Mouse (Mus musculus): ENCODE data around the gene Olfr520.

Olfr520 gene

DNA sequence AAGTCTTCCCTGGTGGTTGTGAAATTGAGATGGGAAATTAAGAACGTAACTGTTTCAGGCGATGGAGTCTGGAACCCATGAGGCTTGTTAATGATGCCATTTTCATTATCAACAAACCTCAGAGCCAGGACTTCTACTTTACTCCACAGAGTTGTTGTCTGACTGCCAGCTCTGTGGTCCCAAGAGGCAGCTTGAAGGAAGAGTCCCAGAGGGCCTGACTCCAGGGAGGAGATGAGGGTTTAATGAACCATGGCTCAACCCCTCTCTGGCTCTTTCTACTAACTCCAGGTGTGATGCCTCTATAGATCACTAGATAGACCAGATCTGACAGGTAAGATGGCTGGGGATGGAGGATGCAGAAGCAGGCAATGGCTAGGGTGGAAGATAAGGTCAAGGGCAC is at the start of gene Olfr520:
TSS of gene Olfr520 (plus strand) at position 301 of the 400 bp plus-strand sequence.
- in situ Hi-C loops (cut with MboI, MseI): loop anchor here in 1 of 2 experiments (5.0 kb wide), 1 partner anchor 52 kb away; no protein-coding TSS in a partner anchor

- in situ Hi-C loops (cut with MboI, MseI): no loop called here
Observed at GRCm38 (mm10) chr7:99680771-99681170, 49.3 kb upstream of the Olfr520 start.

GRCm38 (mm10) chr7:99684086-99684485 is 46.0 kb upstream of the Olfr520 start:
- in situ Hi-C loops (cut with MboI, MseI): no loop called here

DNA sequence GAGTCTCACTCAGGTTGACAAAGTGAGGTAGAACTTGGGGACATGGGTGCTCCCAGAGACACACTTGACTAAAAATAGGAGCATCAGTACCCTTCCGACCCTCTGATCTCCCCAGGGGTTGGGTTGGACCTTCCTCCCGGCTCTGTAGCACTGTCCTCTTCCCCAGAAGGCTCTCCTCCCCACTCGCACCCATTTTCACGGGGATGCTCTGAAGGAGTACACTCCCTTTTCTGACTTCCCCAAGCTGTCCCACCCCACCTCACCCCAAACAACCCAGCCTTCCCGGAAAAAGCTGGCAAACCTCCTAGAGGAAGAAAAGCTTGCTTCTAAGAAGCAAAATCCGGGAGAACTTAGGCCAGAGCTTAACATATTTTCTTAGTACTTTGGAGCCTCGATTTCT is 39.3 kb upstream of the Olfr520 start:
- in situ Hi-C loops (cut with MboI, MseI): loop anchor here in 1 of 2 experiments (10.0 kb wide), 1 partner anchor 336 kb away; the partner anchor contains the start of gene Serpinh1

- in situ Hi-C loops (cut with MboI, MseI): loop anchor here in 1 of 2 experiments (10.0 kb wide), 1 partner anchor 338 kb away; the partner anchor contains the start of gene Serpinh1
Observed at GRCm38 (mm10) chr7:99692396-99692795, 37.7 kb upstream of the Olfr520 start.

GRCm38 (mm10) chr7:99693387-99693786 is 36.7 kb upstream of the Olfr520 start:
- in situ Hi-C loops (cut with MboI, MseI): loop anchor here in 1 of 2 experiments (10.0 kb wide), 1 partner anchor 339 kb away; the partner anchor contains the start of gene Serpinh1

DNA sequence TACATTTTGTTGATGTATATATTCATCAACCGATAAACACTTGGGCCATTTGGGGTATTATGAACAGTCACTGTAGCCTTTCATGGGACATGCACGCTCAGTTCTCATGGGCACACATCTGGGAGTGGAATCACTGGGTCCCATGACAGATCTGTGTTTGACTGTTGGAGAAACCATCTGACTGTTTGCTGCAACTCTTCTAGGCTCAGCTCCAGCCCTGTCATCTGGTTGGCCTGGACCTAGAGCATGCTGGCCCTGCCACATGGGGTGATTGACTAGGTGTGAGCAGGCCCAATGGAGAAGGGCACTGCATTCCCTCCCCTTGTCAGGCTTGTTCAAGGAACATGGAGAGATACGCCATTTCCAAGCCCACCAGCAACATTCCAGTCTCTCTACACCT is 36.1 kb upstream of the Olfr520 start:
- in situ Hi-C loops (cut with MboI, MseI): loop anchor here in 1 of 2 experiments (10.0 kb wide), 1 partner anchor 339 kb away; the partner anchor contains the start of gene Serpinh1

- in situ Hi-C loops (cut with MboI, MseI): loop anchor here in 1 of 2 experiments (10.0 kb wide), 1 partner anchor 340 kb away; the partner anchor contains the start of gene Serpinh1
Observed at GRCm38 (mm10) chr7:99694424-99694823, 35.6 kb upstream of the Olfr520 start.

DNA sequence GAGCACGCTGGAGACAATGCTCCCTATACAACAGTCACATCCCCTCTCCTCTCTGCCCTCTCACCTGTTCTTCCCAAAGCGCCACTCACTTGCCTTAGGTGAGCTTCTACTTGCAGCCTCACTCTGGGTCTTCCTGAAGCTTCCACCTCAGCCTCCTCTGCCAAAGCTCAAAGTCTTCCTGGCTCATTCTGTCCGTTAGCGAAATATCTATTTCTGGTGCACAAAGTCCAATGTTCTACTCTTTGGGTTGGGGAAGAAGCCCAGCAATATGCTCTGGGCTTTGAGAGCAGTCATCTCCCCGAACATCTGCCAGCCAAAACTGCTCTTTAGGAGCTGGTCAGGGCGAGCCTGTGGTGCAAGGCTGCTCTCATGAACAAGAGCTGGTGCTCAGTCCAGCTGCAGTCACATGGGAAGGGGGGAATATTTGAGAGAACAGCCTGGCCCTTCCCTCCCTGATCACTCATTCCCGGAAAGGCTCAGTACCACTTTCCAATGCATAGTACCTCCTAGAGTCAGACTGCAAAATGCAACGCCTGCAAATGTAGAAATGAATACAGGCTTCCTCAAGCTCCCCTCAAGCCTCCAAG is 34.5 kb upstream of the Olfr520 start:
- in situ Hi-C loops (cut with MboI, MseI): loop anchor here in 1 of 2 experiments (10.0 kb wide), 1 partner anchor 341 kb away; the partner anchor contains the start of gene Serpinh1

DNA sequence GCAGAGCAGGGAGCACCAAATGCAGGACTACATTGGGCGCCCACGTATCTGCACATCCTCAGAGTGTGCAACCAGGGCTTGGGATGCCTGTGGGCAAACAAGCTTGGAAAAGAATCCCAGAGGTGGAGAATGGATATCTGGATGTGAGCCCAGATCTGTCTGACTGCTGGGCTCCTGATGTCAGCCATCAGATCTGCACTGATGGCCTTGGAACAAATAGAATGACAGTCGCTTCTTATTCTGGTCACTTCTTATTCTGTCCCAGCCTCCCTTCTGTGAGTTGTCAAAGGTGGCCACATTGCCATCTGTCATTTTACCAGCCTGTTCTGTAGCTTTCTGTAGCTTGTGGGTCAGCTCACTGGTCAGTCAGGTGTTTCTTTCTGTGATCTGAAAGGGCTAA is 31.5 kb upstream of the Olfr520 start:
- in situ Hi-C loops (cut with MboI, MseI): loop anchor here in 1 of 2 experiments (10.0 kb wide), 1 partner anchor 344 kb away; the partner anchor contains the start of gene Serpinh1

GRCm38 (mm10) chr7:99699106-99699505 is 31.0 kb upstream of the Olfr520 start:
- in situ Hi-C loops (cut with MboI, MseI): loop anchor here in 1 of 2 experiments (10.0 kb wide), 1 partner anchor 344 kb away; the partner anchor contains the start of gene Serpinh1

DNA sequence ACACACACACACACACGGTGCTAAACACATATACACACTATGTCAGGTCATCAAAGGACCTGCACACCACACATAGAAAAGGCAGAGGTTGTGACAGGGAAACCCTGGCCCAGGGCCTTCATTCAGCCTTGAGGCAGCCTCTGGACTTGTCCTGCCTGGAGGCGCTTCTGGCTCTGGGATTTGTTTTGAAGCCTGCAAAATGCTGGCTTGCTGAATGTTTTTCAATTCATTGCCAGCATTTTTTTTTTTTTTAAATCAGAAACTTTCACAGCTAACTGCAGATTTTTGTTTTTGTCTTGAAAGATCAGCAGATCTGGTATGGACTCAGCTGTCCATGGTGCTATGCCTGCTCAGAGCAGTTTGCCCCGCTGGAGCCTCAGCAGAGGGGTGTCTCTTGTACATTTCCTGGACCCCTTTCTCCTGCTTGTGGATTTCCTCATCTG is 30.3 kb upstream of the Olfr520 start:
- in situ Hi-C loops (cut with MboI, MseI): loop anchor here in 1 of 2 experiments (10.0 kb wide), 1 partner anchor 345 kb away; the partner anchor contains the start of gene Serpinh1

GRCm38 (mm10) chr7:99700641-99701040 is 29.4 kb upstream of the Olfr520 start:
- in situ Hi-C loops (cut with MboI, MseI): no loop called here

DNA sequence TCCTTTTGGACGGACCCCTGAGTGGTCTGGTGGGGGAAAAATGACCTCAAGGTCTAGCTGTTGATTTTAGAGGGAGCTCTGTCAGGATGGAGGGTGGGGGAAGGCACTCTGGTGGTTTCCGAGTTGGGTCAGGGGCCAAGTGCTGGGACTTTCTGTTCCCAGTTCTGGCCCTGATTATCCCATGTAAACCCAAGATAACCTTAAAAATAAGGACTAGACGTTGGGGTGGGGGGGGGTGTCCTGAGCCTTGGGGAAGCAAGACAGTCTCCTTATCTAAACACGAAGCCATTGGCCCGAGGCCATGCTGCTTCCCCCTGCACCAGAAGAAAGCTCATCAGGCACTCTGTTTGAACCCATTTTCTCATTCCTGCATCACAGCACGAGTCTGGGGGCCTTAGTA is 27.9 kb upstream of the Olfr520 start:
- in situ Hi-C loops (cut with MboI, MseI): no loop called here

GRCm38 (mm10) chr7:99704736-99705519 is 25.1 kb upstream of the Olfr520 start:
- in situ Hi-C loops (cut with MboI, MseI): loop anchor here in 1 of 2 experiments (5.0 kb wide), 1 partner anchor 88 kb away; no protein-coding TSS in a partner anchor

DNA sequence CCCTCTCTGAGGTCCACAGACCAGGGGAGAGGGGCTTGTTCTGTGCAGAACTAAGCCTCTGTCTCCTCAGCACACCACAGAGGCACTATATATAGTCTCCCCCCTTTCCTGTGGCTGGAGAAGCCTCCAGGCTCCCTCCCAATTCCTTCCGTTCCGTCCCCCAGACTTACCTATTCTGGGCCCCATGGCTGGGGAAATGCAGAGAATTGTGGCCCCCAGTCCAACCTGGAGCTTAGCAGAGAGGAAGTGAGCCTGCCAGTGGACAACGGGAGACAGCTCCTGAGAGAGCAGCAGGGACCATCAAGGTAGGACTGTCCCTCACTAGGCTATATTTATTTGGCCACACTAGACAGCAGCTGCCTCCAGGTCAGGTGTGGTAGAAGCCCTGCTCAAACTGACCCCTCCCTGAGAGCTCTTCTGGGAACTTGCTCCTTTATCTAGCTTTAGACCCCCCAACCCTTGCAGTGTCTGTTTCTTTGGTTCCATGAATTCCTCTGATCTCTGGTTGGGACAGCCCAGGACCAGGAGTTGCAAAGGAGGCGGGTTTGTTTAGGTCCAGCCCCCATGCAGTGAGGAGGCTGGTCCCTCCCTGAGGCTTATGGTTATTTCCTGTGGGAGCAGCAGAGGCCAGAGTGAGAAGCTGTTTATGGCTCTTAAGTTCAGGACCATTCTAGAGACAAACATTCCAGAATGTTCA is 23.6 kb upstream of the Olfr520 start:
- in situ Hi-C loops (cut with MboI, MseI): loop anchor here in 1 of 2 experiments (5.0 kb wide), 1 partner anchor 89 kb away; no protein-coding TSS in a partner anchor

GRCm38 (mm10) chr7:99707038-99707595 is 23.0 kb upstream of the Olfr520 start:
- in situ Hi-C loops (cut with MboI, MseI): loop anchor here in 1 of 2 experiments (5.0 kb wide), 1 partner anchor 90 kb away; no protein-coding TSS in a partner anchor

DNA sequence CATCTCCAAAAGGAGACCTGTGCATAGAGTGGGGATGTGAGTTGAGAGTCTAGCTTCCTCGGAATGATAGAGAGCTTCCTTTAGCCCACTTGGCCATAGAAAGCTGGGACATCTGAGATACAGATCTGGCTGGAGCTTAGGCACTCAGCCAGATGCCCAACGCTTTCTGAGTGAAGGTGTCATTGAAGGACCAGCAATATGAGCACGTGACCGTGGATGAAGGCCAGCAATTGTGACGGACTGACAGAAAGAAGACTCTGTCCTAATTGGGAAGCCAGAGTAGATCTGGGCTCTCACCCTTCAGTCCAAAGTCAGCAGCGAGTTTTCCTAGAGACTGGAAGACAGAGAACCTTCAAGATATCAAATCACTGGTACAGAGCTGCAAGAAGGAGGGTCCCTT is 22.4 kb upstream of the Olfr520 start:
- in situ Hi-C loops (cut with MboI, MseI): loop anchor here in 1 of 2 experiments (5.0 kb wide), 1 partner anchor 90 kb away; no protein-coding TSS in a partner anchor

GRCm38 (mm10) chr7:99708301-99708721 is 21.8 kb upstream of the Olfr520 start:
- in situ Hi-C loops (cut with MboI, MseI): loop anchor here in 1 of 2 experiments (5.0 kb wide), 1 partner anchor 91 kb away; no protein-coding TSS in a partner anchor

- in situ Hi-C loops (cut with MboI, MseI): loop anchor here in 1 of 2 experiments (5.0 kb wide), 1 partner anchor 91 kb away; no protein-coding TSS in a partner anchor
Observed at GRCm38 (mm10) chr7:99708750-99709149, 21.3 kb upstream of the Olfr520 start.

Data from T-helper 17 cell (primary cell).